Mouse (Mus musculus): Measurements from ENCODE around the gene Rb1. TPM values are rescaled to one million over a fixed set of nuclear protein-coding genes. Genes with fewer than 3 reads are reported as not detected.

Rb1 gene
- polyA plus RNA-seq, 1 experiment: 12.8 TPM

GRCm38 (mm10) chr14:73334926-73335805 is 9.5 kb upstream of the Rb1 start:
- no peak for DNase-seq (ENCODE audit: low spot score)

DNA sequence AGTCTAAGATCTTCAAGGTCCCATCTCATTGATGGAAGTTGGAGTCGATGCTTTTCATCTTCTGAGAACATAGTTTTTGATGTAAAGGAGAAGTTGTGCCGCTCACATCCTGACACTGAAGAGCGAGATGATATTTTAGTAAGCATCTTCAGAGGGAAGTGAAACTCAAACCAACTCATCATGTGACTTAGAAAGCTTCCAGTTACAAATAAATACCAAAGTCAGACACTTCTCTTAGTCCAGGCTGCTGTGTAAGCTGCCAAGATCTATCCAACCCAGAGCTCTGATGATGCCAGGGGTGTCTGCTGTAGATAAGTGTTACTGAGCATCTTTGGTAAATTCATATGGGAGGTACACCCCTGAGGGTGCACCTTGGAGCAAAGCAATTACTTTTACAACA is 8.3 kb upstream of the Rb1 start:
- no peak for DNase-seq (ENCODE audit: low spot score)

DNA sequence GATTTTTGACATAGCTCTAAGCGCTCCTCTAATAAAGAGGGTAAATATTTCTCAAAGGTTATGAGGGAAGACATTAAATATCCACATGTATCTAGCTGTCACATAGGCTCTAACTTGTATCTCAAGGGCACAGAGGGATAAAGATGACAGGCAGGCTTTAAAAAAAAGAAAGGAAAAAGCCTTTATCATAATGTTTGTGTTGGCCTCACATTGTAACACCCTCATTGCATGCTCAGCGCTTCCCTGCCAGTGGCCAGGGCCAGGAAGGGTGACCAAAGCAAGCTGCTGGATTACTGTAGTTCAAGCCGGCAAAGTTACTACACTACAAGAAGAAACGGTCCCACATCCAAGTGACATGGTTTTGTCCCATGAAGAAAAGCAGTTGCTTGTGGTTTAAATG is 5.8 kb upstream of the Rb1 start:
- DNase-seq (ENCODE audit: low spot score): no peak

DNA sequence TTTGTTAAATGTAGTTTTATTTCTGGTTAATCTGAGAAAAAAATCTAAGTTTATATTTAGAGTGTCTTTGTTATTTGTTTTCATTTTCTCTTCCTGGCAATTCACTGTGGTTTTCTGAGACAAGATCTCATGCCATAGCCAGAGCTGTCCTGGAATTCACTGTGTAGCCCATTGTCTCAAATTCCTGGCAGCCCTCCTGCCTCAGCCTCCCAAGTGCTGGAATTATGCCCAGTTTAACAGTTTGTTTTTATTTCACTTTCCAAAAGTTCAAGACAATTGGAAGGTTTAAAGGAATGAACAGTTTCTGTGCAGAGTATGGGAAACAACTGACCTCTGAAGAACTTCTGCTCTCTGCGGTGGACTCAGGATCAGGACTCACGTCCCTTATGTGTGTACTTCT is 4.2 kb upstream of the Rb1 start:
- no peak for DNase-seq (ENCODE audit: low spot score)

DNA sequence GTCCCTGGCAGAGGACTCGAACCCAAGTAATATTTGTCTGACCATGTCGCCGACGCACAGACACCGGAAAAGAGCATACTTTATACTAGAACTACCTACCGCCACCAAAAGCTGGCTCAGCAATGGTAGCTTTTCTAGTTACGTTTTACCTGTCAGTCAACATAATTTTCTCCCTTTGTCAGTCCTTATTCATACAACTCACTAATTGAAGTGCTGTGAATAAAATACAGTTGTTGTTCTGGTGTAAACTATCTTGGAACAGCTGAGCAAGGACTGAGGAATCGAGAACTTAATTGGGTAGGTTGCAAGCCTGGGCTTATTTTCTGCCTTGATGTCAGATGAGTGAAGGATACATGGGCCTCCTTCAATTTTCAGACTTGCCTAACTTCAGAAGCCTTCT is 889 bp upstream of the Rb1 start:
- DNase-seq (ENCODE audit: low spot score): no peak

DNA sequence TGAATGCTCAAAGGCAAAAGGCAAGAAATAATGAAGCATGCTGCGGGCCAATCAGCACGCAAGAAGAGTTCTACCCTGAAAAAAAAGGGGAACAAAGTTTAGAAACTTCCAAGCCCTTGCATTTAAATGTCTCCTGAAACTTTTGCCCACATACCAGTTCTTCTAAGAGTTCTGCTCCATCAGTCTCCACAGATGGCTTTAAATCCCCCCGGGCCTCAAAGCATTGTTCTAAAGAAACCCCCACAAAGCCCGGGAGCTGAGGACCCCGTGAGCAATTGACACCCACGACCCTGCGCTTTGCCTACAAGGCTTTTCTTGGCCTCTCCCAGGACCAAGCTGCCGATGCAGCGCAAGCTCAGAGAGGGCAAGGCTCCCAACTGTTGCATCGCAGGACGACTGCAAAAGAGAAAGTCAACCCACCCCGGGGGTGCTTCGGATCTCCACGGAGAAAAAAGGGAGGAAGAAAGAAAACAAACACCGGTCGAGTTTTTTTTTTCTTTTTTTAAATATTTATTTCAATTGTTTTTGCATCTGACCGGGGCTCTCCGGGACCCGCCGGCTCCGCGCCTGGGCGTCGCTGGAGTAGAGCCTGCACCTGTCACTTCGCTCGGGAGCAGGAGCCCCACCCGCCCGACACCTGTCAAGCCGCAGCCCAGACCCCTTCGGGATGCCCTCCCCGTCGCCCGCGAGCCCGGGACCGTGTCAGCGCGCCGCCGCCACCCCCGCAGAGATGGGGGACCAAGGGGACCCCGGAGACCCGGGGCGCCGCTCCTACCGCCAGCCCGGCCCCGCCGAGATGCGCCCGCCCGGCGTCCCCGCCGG is 777 bp downstream of the Rb1 start:
- DNase-seq (ENCODE audit: low spot score): peak; percentile 29

DNA sequence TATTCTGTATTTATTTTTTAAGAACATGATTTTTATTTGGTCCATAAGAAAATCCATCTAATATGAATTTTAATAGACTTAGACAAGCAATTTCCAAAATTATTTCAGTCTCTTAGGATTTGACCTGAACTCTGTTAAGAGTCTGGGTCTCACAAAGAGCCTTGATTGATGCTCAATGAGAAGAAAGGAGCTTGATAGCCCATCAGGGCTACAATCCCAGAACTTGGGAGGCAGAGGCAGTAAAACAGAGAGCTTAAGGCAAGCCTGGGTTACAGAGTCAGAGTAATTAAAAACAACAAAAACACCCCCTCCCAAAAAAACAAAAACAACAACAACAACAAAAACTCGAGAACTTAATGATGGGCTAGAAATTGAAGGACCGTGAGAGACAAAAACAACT is 1.7 kb downstream of the Rb1 start:
- no peak for DNase-seq (ENCODE audit: low spot score)

- DNase-seq (ENCODE audit: low spot score): no peak
Observed at GRCm38 (mm10) chr14:73322142-73322541, 3.5 kb downstream of the Rb1 start.

DNA sequence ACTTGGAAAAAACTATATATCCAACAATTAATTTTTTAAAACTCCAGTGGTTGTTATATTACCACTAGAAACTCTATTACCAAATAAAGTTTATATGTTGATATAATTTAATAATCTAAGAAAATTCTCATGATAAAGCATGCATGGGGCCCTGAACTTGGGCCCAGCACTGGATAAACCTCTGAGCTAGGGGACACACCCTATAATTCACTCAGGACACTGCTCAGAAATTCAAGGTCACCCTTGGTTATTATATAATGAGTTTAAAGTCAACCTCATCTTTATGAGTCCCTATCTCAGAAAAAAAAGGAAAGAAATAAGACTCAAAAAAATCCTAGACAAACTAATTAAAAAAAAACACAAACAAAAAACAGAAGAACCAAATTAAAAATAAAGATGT is 8.7 kb downstream of the Rb1 start:
- DNase-seq (ENCODE audit: low spot score): no peak

GRCm38 (mm10) chr14:73313864-73314263 is 11.8 kb downstream of the Rb1 start:
- no peak for DNase-seq (ENCODE audit: low spot score)

GRCm38 (mm10) chr14:73313396-73313795 is 12.2 kb downstream of the Rb1 start:
- DNase-seq (ENCODE audit: low spot score): peak; percentile 26

DNA sequence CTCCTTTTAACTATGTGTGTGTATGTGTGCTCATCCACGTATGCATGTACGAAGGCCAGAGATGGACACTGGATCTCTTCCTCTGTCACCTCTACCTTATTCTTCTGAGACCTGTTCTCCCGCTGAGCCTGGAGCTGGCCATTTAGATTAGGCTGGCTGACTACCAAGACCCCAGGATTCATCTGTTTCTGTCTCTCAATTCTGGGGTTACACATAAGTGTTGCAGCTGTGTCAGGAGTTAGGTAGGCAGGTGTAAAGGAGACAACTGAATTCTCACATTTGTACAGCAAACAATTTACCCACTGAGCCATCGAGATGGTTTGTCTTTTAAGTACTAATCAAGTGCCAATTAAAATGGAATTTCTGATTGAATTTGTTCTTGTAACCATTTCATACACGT is 12.7 kb downstream of the Rb1 start:
- DNase-seq (ENCODE audit: low spot score): no peak

GRCm38 (mm10) chr14:73307490-73307889 is 18.1 kb downstream of the Rb1 start:
- DNase-seq (ENCODE audit: low spot score): no peak

DNA sequence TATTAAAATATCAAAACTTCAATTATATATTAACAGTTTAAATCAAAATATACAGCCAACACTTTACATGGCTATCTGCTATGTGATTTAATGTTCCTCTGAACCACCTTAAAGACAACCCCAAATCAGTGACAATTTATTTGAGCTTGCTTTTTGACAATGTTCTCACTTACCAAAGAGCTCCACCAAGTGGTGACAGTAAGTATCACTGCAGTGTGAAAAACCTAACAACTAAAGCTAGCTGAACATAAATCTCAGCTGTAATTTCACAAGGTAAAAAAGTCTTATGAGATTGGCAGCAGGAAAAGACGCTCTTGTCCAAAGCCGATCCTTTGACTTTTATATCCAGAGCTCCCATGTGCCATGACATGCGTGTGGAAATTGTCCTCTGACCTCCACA is 22.4 kb downstream of the Rb1 start:
- no peak for DNase-seq (ENCODE audit: low spot score)

GRCm38 (mm10) chr14:73301856-73302255 is 23.8 kb downstream of the Rb1 start:
- no peak for DNase-seq (ENCODE audit: low spot score)

GRCm38 (mm10) chr14:73295512-73295911 is 30.1 kb downstream of the Rb1 start:
- no peak for DNase-seq (ENCODE audit: low spot score)

DNA sequence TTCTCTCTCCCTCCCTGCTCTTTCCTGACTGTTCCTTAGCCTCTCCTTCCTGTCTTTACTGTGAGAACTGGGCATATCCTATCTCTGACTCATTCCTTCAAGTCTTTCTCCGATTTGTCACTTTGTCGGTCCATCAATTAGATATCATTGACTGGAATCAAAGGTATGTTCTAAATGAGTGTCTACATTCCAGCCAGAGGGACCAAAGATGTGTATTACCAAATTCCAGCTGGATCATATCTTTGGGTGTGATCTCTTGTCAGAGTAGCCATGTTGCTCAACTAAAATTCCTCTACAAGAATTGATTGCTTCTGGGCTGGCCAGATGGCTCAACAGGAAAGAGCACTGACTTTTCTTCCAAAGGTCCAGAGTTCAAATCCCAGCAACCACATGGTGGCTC is 32.0 kb downstream of the Rb1 start:
- no peak for DNase-seq (ENCODE audit: low spot score)

DNA sequence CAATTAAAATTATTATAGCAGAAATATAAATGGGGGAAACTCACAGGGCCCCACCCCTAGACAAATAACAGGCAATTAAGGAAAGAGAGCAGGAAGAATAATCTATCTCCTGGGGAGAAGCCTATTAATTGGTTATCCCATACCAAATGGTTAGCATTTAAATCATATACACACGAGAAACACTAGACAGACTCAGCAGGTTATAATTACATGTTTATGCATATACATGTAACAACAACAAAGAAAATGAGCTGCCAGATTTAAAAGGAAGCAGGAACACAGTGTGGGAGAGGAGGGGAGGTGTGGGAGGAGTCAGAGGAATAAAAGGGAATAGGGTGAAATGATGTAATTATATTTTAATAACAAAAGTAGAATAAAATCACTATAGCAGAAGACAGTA is 33.2 kb downstream of the Rb1 start:
- DNase-seq (ENCODE audit: low spot score): no peak

DNA sequence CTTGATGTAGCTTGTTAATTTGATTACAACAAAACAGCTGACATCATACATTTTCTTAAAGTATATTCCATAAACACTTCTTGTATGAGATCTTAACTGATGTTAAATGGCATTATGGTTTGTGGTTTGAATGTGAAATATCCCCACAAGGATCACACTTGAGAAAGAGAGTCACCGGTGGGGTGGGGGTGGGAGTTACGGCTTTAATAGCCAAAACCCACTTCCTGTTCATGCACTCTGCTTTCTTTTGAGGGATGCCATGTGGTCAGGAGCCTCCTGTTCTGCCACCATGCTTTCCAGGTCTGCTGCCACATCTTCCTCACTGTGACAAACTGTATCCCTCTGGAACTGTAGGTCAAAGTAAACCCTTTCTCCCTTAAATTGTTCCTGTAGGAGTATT is 35.7 kb downstream of the Rb1 start:
- no peak for DNase-seq (ENCODE audit: low spot score)

- no peak for DNase-seq (ENCODE audit: low spot score)
Observed at GRCm38 (mm10) chr14:73280996-73281395, 44.6 kb downstream of the Rb1 start.

DNA sequence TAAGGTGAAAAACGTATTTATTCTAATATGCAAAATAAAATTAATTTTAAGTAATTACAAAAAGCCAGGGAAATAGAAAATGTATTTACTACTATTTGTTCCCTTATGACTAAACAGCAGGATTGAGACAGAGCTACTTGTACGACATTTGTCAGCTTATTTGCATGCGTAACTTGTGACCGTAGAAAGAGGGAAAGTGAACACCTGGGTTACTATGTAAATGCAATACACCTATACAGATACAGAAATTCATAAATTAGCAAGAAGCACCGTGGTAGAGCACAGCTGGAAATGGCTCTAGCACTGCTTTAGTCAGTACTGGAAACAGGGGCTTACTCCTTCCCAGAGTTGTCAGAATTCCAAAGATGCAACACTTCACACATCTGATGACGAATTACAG is 46.5 kb downstream of the Rb1 start:
- no peak for DNase-seq (ENCODE audit: low spot score)

DNA sequence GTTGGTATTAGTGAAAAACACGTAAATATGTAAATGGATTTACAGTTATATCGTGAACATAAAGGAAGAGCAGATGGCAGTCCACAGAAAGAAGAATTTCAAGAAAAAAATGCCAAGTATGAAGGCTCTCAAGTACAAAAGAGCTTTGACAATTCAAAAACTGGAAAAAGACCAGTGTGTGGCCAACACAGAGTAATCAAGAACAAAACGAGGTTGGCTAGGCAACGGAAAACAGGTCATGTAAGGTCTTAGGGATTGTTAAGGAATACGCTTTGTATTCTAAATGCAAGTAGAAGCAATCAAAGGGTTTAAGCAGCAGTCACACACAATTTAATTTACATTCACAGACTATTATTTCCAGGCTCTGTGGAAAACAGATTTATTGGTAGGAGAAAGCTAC is 53.8 kb downstream of the Rb1 start:
- DNase-seq (ENCODE audit: low spot score): no peak

GRCm38 (mm10) chr14:73266166-73266565 is 59.5 kb downstream of the Rb1 start:
- no peak for DNase-seq (ENCODE audit: low spot score)
